1 mouse cellular context compared by ENCODE assay signal in genomic region chr11:115646439-115646838, GRCm38 (mm10).
TF ChIP-seq lines count a peak whose summit lies in the region.

No protein-coding gene starts in this region.

TF ChIP-seq in CH12.LX, 34 proteins besides CTCF, POLR2A, EP300 and RAD21 (continued from another document):
- TF ChIP-seq NRF1 (IDR thresholded peaks at IDR 0.05; ENCODE audit: low read depth, low read length) = no peak
- TF ChIP-seq MYC (IDR thresholded peaks at IDR 0.05; ENCODE audit: low read depth, low read length) = 0 out of 2 replicates have a peak, but pooled peaks have one; percentile 44
- TF ChIP-seq USF2 (conservative IDR thresholded peaks at IDR 0.05; ENCODE audit: low read depth, low read length) = no peak
